Mouse (Mus musculus) c-Kit-positive CD71-negative TER-119-negative erythroid progenitor cells, embryonic 14.5 days (primary cell): ENCODE measurements around the gene Dlg2.

ENCODE experiments used
- DNase-seq: peaks from one replicate; pipeline ENCODE4 v3.0.0-alpha.2; 2013; ENCODE audit warnings: low read depth

Dlg2 gene

GRCm38 (mm10) chr7:91090830-91091683 lies 614.6 kb downstream of the Dlg2 start:
- no peak for DNase-seq

GRCm38 (mm10) chr7:91096467-91096866 lies 620.0 kb downstream of the Dlg2 start:
- no peak for DNase-seq

DNA sequence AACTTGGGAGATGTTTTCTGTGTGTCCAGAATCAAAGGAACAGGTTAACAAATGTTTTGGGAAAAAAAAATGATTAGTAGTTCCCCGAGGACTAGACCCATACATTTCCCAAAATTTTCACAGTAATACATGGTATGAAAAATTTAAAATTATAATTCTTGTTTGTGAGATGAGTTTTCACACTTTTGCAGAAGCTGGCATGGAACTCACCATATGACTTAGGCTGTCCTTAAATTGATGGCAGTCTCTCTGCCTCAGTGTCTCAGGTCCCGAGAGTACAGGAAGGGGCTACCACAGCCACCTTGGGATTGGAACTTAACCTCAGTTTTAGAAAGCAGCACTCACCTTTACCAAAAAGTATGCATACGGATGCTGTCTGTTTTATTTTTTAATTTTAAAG lies 622.0 kb downstream of the Dlg2 start:
- DNase-seq, result no peak

DNA sequence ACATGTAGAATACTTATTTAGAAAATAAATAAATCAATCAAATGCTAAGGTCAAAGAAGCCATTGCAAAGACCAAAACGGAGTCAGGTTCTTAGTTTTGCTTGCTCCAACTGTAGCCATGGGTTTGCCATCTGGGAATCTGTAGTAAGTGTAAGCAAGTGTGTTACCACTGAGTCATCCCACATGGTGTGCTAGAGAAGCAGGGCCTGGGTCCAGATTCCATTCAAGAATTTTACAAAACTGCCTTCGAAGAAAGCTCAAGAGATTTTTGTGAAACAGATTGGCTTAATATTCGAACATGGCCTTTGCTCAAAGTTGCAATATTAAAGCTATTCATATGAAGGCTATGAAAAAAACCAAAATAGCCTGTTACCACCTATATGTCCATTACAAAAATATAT lies 633.1 kb downstream of the Dlg2 start:
- DNase-seq, result no peak

DNA sequence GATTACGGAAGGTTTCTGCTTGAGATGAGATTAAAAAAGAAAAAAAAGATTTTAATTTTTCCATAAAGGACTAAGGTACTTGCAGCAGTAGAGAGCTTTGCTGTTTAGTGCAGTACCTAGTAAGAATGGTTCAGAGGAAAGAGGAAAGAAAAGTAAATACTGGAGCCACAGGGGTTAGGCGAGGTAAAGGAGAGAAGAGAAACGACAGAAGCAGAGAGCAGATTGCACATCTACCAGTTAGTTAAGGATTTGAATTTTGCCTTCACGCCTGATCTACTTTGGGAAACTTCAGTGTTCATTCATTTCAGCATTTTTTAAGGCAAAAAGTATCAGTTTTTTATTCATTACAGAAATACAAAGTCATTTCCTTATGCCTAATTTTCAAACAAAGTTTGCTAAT lies 655.7 kb downstream of the Dlg2 start:
- DNase-seq, result no peak

GRCm38 (mm10) chr7:91154096-91154495 lies 677.6 kb downstream of the Dlg2 start:
- no peak for DNase-seq

DNA sequence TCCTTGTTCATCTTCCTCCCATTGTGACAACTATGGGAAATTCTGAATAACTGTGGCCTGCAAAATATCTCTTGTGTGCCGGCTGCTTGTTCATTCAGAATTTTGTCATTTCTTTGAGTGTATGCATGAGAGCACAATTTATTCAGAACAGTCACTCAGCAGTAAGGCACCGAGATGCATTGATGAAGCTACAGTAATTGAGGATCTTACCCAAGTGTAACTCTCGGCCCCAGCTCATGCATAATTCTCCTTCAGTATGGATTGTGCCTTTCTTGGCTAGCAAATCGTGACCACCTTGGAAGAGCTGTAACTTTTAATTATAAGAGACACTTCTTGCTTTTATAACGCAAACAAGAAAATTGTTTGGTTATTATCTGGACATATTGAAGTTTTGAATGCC lies 682.7 kb downstream of the Dlg2 start:
- no peak for DNase-seq

GRCm38 (mm10) chr7:91161643-91162175 lies 685.2 kb downstream of the Dlg2 start:
- DNase-seq, result no peak

GRCm38 (mm10) chr7:91173560-91173959 lies 697.1 kb downstream of the Dlg2 start:
- DNase-seq, result no peak

- DNase-seq, result no peak
These were observed 711.7 kb downstream of the Dlg2 start for GRCm38 (mm10) chr7:91188211-91188610.

DNA sequence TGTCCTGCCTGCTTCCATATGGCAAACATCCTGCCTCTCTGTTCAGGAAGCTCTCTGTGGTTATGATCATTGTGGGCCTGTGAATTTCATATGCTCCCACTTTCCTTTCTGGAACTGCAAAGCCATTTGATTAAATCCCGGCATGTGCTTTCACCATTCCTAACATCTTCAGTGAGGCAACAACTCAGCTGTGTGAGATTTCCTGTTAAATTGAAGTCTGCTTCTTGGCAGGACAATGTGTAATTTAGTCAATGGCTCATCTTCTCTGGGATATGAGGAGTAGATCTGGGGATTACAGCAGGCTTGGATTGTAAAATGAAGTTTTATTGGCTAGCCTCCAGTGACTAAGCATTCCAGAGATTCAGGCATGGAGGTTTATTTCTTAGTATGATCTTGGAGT lies 722.9 kb downstream of the Dlg2 start:
- no peak for DNase-seq

DNA sequence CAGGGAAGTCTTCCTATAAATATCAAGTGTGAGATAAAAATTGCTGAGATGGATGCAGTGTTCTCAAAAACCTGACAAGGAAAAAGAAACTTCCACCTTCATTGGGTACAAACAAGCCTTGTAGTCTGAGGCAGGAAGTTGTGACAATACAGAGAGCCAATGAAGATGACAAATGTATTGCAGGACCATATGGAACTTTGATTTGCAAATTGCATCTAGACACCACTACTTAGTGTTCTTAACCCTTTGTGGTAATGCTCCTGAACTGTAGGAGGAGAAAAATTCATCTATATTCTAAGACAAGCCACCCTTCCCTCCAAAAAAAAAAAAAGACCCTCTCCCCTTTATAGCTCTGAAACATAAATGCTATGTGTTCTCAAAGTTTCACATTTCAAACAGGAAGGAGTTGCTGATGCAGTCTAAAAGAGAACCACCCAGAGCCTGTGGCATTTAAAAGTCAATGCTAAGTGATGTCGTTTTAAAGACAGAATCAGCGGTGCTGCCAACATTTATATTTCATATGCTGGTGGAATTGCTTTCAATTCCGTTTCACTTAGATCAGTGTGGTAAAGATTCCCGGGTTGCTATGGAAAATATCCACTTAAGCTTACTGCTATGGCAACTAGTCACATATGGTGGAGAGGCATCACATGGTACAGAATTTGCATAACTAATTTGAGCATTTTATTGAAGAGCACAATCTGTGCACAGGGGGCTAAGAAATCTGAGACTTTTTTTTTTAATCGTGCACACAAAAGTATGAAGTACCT lies 731.8 kb downstream of the Dlg2 start:
- DNase-seq, result no peak

DNA sequence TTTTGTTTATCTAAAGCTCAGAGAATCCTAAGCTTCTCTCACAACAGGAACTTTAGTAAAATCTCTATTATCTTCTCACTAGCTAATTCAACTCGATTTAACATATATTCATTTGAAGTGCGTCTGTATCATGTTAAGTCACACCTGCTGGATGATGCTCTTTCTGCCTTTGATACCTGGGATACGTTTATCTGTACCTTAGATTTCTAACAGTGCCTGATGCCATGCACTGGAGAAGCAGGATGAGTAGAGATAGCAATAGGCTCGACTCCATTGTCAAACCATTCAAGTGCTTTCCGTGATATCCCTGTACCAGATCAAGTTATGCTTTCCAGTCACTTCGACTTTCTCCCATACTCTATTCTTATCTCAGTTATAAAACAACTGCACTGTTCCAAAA lies 732.5 kb downstream of the Dlg2 start:
- DNase-seq, result no peak

DNA sequence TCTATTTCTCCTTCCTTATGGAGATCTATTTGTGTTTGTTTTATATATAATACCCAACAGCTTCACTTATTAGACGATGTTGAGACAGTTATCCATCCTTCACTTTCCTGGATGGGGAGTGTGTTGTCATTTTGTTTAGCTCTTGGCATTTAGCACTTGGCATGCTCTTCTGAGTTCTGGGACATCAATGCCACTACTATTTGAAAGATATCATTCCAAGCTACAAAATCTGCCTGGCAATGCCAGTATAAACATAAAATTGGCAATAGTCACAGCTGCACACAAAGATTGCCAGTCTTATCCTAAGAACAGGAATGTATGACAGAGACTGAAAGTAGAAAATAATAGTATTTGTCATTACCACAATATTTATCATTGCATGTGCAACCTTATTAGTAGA lies 735.8 kb downstream of the Dlg2 start:
- no peak for DNase-seq

- no peak for DNase-seq
These were observed 738.4 kb downstream of the Dlg2 start for GRCm38 (mm10) chr7:91214921-91215320.

DNA sequence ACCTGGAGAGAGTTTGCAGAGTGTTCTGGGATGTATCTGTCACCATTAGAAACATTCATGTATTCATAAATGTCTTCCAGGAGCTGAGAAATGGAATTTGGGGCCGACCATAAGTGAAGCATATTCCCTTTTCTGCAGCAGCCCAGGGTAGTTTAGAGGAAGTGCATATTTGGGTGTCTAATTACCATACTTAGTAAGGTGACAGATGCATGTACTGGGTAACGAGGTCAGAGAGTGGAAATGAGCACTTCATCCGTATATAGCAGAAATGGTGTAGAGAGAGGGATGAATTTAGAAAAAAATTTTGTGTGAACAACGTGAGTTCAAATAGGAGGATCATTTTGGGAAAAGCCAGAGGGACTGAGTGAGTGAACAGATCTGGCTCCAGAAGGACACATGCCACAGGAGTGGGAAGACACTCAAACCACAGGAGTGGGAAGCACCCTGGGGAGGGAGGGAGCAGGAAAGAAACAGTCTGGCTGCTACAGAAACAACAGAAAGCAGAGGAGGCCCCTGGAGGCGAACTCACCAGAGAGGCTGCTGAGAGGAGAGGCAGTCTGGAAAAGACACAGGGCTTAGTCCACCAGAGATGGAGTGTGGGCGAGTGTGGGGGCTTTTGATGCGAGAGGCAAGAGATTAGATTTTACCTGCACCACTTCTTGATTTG lies 742.0 kb downstream of the Dlg2 start:
- DNase-seq, result no peak

- DNase-seq, result peak; percentile 33
These were observed 750.0 kb downstream of the Dlg2 start for GRCm38 (mm10) chr7:91226442-91226841.

GRCm38 (mm10) chr7:91241718-91242117 lies 765.2 kb downstream of the Dlg2 start:
- DNase-seq, result no peak

DNA sequence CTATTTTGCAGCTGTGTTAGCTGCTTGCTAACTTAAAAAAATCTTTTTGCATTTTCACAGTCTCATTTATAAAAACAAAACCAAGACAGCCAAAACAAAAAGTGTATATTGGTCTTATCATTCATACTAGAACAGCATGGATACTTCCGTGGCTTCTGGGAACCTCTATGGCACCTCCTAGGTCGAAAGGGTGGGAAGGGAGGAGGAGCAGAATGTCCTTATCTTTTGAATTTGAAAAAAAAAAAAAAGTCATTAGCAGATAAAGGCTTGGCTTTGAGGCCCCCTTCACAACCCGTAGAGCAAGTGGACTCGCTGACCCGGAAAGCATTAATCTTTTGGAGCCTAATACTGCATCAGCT lies 785.2 kb downstream of the Dlg2 start:
- DNase-seq, result no peak

GRCm38 (mm10) chr7:91262031-91262951 lies 785.8 kb downstream of the Dlg2 start:
- DNase-seq, result no peak

GRCm38 (mm10) chr7:91262998-91263397 lies 786.5 kb downstream of the Dlg2 start:
- no peak for DNase-seq

- DNase-seq, result peak; percentile 8
These were observed 791.3 kb downstream of the Dlg2 start for GRCm38 (mm10) chr7:91267764-91268163.
